Comparison of ENCODE assay signal across 21 mouse cellular contexts in genomic region chr1:71528808-71529648, GRCm38 (mm10). TPM values are rescaled to one million over a fixed set of nuclear protein-coding genes. Genes with fewer than 3 reads are reported as not detected.
A peak's percentile ranks its signal among the peaks of the same experiment; 100 is the strongest.
DNase-seq lines count a peak whose midpoint lies in the region; ATAC-seq and TF ChIP-seq lines count a peak whose summit lies in the region.
"Had no signal": no experiment of that assay in that cellular context is flagged by ENCODE, and none has a peak within 500 bp of the region (broad histone marks: within the 10 kb centered on the region; RNA-seq: fewer than 3 reads in every experiment).

No protein-coding gene starts in this region.

- no peak overlapping the region for H3K9ac ChIP-seq in embryonic facial prominence, embryonic 14.5 days (ENCODE audit: low read depth, low read length)
- no peak overlapping the region for H3K9ac ChIP-seq in limb, embryonic 15.5 days
- H3K9ac ChIP-seq in forebrain, postnatal 0 days, result no peak overlapping the region
- H3K9ac ChIP-seq: forebrain, embryonic 12.5 days; hindbrain, embryonic 13.5 days had no signal

- H3K27ac ChIP-seq in embryonic facial prominence, embryonic 14.5 days (replicated peaks; ENCODE audit: low read depth, low read length), result no peak overlapping the region
- H3K27ac ChIP-seq in limb, embryonic 15.5 days, result no peak overlapping the region
- no peak overlapping the region for H3K27ac ChIP-seq in forebrain, postnatal 0 days (ENCODE audit: low read depth, low read length)
- H3K27ac ChIP-seq: forebrain, embryonic 12.5 days; heart, embryonic 10.5 days; hindbrain, embryonic 13.5 days; hindbrain, postnatal 0 days had no signal

- 68% methylated on average over 18 of the region's 18 CpGs for WGBS in embryonic facial prominence, embryonic 14.5 days
- 54% methylated on average over 18 of the region's 18 CpGs for WGBS in limb, embryonic 15.5 days
- WGBS in forebrain, postnatal 0 days, result 77% methylated on average over 18 of the region's 18 CpGs

- peaks cover 24% of the 10 kb centered on the region for H3K4me1 ChIP-seq in megakaryocyte, embryonic 14.5 days
- H3K4me1 ChIP-seq in embryonic facial prominence, embryonic 14.5 days (ENCODE audit: control insufficient read depth, insufficient read depth, low read length), result peaks cover 3% of the 10 kb centered on the region; the same call in 1 of the 2 replicates
- H3K4me1 ChIP-seq in limb, embryonic 15.5 days, result peaks cover 5% of the 10 kb centered on the region; the same call in 1 of the 2 replicates
- H3K4me1 ChIP-seq in forebrain, postnatal 0 days (ENCODE audit: insufficient read depth), result no peaks in the 10 kb centered on the region
- H3K4me1 ChIP-seq: forebrain, embryonic 12.5 days; heart, embryonic 10.5 days; hindbrain, embryonic 13.5 days had no signal

- TF ChIP-seq CTCF in forebrain, postnatal 0 days (IDR thresholded peaks at IDR 0.05; ENCODE audit: low read depth), result no peak

- H3K27me3 ChIP-seq in megakaryocyte, embryonic 14.5 days (replicated peaks), result peaks cover 2% of the 10 kb centered on the region
- H3K27me3 ChIP-seq in embryonic facial prominence, embryonic 14.5 days (replicated peaks; ENCODE audit: control insufficient read depth, insufficient read depth, low read length), result no peaks in the 10 kb centered on the region
- H3K27me3 ChIP-seq in limb, embryonic 15.5 days, result no peaks in the 10 kb centered on the region
- H3K27me3 ChIP-seq in forebrain, postnatal 0 days (ENCODE audit: insufficient read depth, low read length), result no peaks in the 10 kb centered on the region
- H3K27me3 ChIP-seq: forebrain, embryonic 12.5 days; hindbrain, embryonic 13.5 days had no signal

- 0 out of 2 replicates have a peak, but pooled peaks cover 10% of the 10 kb centered on the region for H3K9me3 ChIP-seq in megakaryocyte, embryonic 14.5 days
- no peaks in the 10 kb centered on the region for H3K9me3 ChIP-seq in embryonic facial prominence, embryonic 14.5 days (ENCODE audit: control insufficient read depth, low read length)
- H3K9me3 ChIP-seq in limb, embryonic 15.5 days, result no peaks in the 10 kb centered on the region
- H3K9me3 ChIP-seq in forebrain, postnatal 0 days (ENCODE audit: low read length), result no peaks in the 10 kb centered on the region
- H3K9me3 ChIP-seq: forebrain, embryonic 12.5 days; heart, embryonic 10.5 days; hindbrain, embryonic 13.5 days had no signal

- ATAC-seq in megakaryocyte, adult 5-6 weeks (ENCODE audit: poor library complexity, severe bottlenecking), result no peak
- ATAC-seq in embryonic facial prominence, embryonic 14.5 days (ENCODE audit: low read depth), result no peak
- peak; percentile 69; the same call in 1 of the 2 replicates for ATAC-seq in limb, embryonic 15.5 days (ENCODE audit: insufficient number of reproducible peaks, low FRiP score, low TSS enrichment, low read depth)
- ATAC-seq in forebrain, postnatal 0 days, result no peak
- ATAC-seq in megakaryocyte-erythroid progenitor cell, adult 5-6 weeks (replicated peaks; ENCODE audit: low FRiP score, low TSS enrichment, poor library complexity, severe bottlenecking), result no peak
- ATAC-seq: activated CD4-positive, CD25-positive, alpha-beta regulatory T cell, adult 4 months; hindbrain, postnatal 0 days; Patski had no signal

- no peaks in the 10 kb centered on the region for H3K36me3 ChIP-seq in megakaryocyte, embryonic 14.5 days (replicated peaks; ENCODE audit: low read length)
- H3K36me3 ChIP-seq in embryonic facial prominence, embryonic 14.5 days (ENCODE audit: control insufficient read depth, insufficient read depth, low read length), result no peaks in the 10 kb centered on the region
- no peaks in the 10 kb centered on the region for H3K36me3 ChIP-seq in limb, embryonic 15.5 days
- H3K36me3 ChIP-seq in forebrain, postnatal 0 days (ENCODE audit: insufficient read depth), result no peaks in the 10 kb centered on the region
- H3K36me3 ChIP-seq: forebrain, embryonic 12.5 days; heart, embryonic 10.5 days; hindbrain, embryonic 13.5 days had no signal

- no peak overlapping the region for H3K4me2 ChIP-seq in embryonic facial prominence, embryonic 14.5 days (ENCODE audit: low read depth, low read length)
- H3K4me2 ChIP-seq in limb, embryonic 15.5 days, result no peak overlapping the region
- no peak overlapping the region for H3K4me2 ChIP-seq in forebrain, postnatal 0 days (ENCODE audit: low read depth)
- H3K4me2 ChIP-seq: forebrain, embryonic 12.5 days; hindbrain, embryonic 13.5 days had no signal

- H3K4me3 ChIP-seq in megakaryocyte, embryonic 14.5 days (replicated peaks), result peak overlapping the region; percentile 35
- H3K4me3 ChIP-seq in embryonic facial prominence, embryonic 14.5 days (ENCODE audit: low read depth, low read length), result no peak overlapping the region
- H3K4me3 ChIP-seq in limb, embryonic 15.5 days, result no peak overlapping the region
- H3K4me3 ChIP-seq in forebrain, postnatal 0 days (ENCODE audit: low read depth, low read length), result no peak overlapping the region
- H3K4me3 ChIP-seq: forebrain, embryonic 12.5 days; heart, embryonic 10.5 days; hindbrain, embryonic 13.5 days had no signal

- DNase-seq in cerebellum, postnatal 14 days, result peak; percentile 19 to 36
- DNase-seq in cerebellum, adult 8-10 months, result no peak
- peak; percentile 64 for DNase-seq in embryonic facial prominence, embryonic 14.5 days (ENCODE audit: low spot score)
- no peak for DNase-seq in forebrain, postnatal 0 days
- DNase-seq: adrenal gland, adult 2 months; adrenal gland, postnatal 25 days; cerebellum, adult 11 months; cerebellum, adult 9-11 months; gastrocnemius, postnatal 36 days; heart, postnatal 10 days; kidney, adult 11 months had no signal

RNA-seq across cellular contexts. Expression of gene Atic, which starts 27.9 kb away (rescaled TPM):
- polyA plus RNA-seq in megakaryocyte, embryonic 14.5 days (2012; ENCODE audit: insufficient read depth, low replicate concordance), result 4.7 and 10.4 TPM in 2 replicates
- total RNA-seq in megakaryocyte, adult 5-6 weeks (2015), result 45.4 and 47.9 TPM in 2 replicates
- 113 and 115 TPM in 2 replicates for total RNA-seq in megakaryocyte, adult 5-6 weeks (2017)
- 53.8 and 62.9 TPM in 2 replicates for polyA plus RNA-seq in embryonic facial prominence, embryonic 14.5 days (2014; fragmentation: Nextera tagmentation; extraction: Ambion mirVana)
- polyA plus RNA-seq in limb, embryonic 15.5 days (2015; fragmentation: Nextera tagmentation; extraction: Ambion mirVana), result 56.6 and 62.2 TPM in 2 replicates
- 43.4 and 47.6 TPM in 2 replicates for total RNA-seq in forebrain, postnatal 0 days (2014; rRNA removed)
- polyA plus RNA-seq in forebrain, postnatal 0 days (2015; fragmentation: Nextera tagmentation; extraction: Ambion mirVana), result 28.8 and 36.2 TPM in 2 replicates
- total RNA-seq in megakaryocyte-erythroid progenitor cell, adult 5-6 weeks (2014; fragmentation: Nextera tagmentation), result 132 and 191 TPM in 2 replicates
- 308 and 387 TPM in 2 replicates for total RNA-seq in megakaryocyte-erythroid progenitor cell, adult 5-6 weeks (2017)

Comparison
In these comparisons a context has a peak if more than half of its experiments do, and no peak if none do; other contexts are left out.
1. DNase-seq: peak in cerebellum, postnatal 14 days (2 of 2) and embryonic facial prominence, embryonic 14.5 days (single experiment); none in cerebellum, adult 8-10 months (single experiment) and forebrain, postnatal 0 days (single experiment).